Mouse (Mus musculus) neutrophil, adult 5-6 weeks (primary cell): ENCODE results near the gene Tmem229b. TPM values are rescaled to one million over a fixed set of nuclear protein-coding genes. Genes with fewer than 3 reads are reported as not detected.
"Not testable (repeated sequence)": the region's sequence is repeated elsewhere in the genome, so short reads cannot be mapped to it uniquely, and the experiment has no call there.

ENCODE experiments used
- ATAC-seq: fragments of 151-379, 151-347 bp; 2 replicates; pipeline ENCODE4 v1.8.0; 2017; ENCODE audit warnings: mild to moderate bottlenecking, moderate TSS enrichment; ENCODE audit not compliant: insufficient number of reproducible peaks, poor library complexity, low FRiP score, severe bottlenecking; ENCODE audit errors: extremely low read depth
- total RNA-seq: library from RNA; stranded (forward); fragments of 200-1000 nt; gene quantifications from 2 replicates; pipeline ENCODE4 v1.2.3, GENCODE M21; 2017

Gene Tmem229b
- total RNA-seq = 59.5 and 85.9 TPM in 2 replicates

DNA sequence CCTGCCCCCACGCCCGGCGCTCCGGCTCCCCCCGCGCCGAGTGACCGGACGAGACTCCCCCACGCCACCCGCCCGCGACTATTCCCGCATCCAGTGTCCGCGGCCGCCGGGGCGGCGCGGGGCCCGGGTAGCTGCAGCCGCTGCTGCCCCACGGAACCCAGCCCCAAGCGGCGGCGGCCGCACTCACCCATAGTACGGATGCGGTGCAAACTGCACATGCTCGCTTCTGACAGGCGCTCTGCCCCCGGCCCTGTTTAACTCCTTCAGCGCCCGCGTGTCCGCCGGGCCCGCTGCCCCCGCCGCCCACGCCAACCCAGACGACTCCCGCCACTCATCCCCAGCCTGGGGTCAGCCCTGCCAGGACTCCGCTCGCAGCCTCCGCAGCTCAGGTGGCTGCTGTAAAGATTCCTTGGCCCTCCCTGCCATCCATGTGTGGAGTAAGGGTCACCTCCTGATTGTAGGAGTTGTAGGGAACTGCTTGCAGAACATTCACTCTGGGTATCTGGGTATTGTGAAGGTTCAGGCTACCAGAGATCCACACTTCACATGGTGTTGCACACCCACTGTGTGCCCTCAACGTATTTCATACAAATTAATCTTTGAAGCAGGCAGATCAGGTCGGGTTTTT lies at the start of gene Tmem229b:
Gene Tmem229b (minus strand): TSS at position 502 of the 628 bp plus-strand sequence.
- ATAC-seq = peak; percentile 50

DNA sequence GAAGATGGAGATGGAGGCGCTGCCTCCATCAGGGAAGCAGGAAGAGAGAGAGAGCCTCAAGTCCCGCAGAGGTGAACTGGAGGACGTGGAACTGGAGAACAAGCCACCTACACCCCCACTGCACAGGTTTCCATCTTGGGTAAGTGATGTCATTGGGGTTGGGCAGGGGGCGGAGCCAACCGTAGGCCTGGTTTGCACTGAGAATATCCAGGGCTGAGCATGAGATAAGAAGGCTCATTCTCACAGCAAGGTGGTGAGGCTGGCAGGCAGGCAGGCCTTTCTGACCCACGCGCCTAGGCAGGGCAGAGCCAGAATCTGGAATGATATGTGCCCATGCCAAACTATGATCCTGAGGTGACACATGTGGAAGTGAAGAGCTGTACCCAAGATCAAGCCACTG lies 47.8 kb upstream of the Tmem229b start:
- no peak for ATAC-seq

DNA sequence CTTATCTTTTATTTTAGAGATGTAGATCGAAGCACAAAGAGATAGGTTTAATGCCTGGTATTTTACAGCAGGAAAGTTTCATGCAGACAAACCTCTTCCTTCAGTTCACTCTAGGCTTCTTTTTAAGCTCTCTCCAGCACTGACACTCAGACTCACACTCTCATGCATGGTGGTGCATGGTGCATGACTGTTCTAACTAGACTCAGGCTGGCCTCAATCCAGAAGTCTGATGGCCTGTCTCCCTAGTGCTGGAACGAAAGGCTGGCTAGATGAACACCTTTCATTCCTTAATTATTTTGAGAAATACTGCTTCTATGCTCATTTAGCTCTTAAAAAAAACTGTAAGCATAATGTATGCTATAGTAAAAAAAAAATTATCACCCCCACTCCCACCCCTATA lies 44.6 kb upstream of the Tmem229b start:
- no peak for ATAC-seq

DNA sequence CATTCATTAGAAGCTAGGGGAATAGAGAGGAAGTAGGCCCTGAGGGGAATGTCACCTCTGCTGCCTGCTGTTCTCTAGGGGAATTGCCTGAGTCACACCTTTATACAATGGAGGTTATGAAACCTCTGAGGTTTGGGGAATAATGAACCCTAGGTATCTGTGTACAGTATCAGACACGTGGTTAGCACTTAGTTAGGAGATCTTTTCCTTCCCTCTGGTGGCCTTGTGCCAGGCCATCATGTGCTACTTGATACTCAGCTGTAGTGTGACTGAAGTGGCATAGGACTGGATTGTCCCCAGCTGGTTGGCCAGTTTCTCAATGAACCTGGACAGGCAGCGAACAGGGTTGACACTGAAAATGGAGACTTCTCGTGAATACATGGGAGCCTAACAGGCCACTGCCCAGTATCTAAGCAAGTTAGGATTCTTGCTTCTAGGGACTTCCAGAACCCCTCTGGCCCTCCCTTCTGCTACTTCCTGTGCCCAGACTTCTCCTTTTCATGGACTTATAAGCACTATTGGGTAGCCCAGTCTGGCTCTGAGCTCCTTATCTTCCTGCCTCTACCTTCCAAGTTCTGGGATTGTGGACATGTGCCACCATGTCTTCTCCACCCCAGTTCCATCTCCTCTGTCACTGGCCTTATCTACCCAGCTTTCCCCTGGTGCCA lies 43.3 kb upstream of the Tmem229b start:
- ATAC-seq = no peak

DNA sequence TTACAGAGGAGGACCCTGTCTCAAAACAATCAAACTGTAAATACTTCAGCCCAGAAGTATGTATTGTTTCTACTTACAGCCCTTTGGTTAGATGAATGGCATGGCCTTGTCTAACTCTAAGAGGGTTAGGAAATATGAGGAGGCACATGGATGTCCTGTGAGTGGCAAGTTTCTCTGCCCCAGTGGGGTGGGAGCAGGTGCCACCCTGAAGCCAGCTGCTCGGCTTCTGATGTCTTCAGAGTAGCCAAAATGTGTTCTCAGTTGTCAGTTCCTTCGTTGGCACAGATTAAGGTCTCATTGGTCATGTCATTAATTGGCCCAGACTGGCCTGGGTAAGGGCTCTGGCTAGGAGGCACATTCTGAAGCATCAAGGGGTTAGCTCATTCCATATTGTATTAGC lies 42.4 kb upstream of the Tmem229b start:
- ATAC-seq = no peak

DNA sequence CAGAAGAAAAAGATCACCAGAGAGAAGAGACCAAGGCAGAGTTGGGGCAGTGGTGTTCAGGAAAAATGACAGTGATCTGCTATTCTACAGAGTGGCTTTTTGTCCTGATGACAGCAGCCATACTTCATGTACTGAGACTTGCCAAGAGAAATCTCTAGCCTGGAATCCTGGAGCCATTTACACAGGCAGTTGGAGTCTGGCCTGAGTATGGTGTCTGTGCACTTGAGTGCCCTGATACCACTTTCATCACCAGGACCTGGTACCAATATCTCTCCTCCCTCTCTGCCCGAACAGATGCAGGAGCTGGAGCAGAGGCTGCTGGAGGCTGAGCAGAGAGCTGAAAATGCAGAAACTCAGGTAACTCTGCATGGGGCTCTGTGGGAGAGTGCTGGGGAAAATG lies 41.5 kb upstream of the Tmem229b start:
- ATAC-seq = no peak

DNA sequence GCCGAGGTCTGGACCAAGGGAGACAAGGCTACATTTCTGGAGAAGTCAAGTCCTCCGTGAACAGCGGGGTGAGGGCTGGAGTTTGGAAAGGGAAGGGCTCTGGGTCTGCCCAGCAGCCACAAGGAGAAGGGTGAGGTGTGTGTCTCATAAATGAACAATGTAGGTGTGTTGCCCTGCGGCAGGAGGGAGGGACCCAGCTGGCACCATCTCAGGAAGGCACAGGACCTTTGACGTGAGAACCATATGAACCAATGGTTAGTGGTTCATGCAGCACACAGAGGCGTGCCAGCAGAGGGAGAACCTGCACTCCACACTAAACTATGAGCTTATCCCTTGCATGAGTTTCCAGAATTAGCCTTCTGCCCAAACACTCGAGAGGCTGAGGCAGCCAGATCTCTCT lies 39.8 kb upstream of the Tmem229b start:
- ATAC-seq = no peak

DNA sequence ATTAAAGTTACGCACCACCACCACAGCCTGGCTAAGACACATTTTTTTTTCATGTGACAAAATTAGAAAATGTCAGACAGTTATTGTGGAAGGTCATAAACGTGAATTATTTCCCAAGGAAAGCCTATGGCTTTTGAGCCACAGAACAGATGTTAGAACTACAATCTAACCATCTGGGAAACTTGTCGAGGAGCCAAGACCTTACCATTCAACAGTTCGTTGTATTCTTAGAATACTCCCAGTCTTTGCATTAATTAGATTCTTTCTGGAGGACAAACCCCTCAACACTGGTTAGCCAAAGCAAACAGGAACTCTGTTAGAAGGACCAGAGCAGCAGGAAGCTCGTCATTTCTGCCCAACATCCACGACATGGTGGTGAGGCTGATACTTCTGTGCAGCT lies 38.7 kb upstream of the Tmem229b start:
- ATAC-seq = no peak

DNA sequence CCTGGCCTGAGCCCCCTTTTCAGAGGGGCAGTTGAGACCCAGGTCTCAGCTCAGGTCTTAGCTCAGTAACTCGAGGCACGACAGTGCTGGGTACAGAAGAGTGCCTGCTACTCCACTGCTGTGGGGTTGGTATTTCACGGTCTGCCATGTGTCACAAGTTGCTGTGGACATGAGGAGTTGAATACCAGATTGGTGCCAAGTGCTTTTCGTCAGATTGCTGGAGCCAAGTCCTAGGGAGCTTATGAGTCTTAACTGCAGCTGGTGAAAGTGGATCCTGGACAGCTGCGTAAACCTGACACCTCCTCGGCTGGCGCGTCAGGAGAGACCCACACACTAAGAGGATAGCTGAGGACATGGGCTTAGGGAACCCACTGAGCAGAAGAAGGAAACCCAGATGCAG lies 37.2 kb upstream of the Tmem229b start:
- no peak for ATAC-seq

DNA sequence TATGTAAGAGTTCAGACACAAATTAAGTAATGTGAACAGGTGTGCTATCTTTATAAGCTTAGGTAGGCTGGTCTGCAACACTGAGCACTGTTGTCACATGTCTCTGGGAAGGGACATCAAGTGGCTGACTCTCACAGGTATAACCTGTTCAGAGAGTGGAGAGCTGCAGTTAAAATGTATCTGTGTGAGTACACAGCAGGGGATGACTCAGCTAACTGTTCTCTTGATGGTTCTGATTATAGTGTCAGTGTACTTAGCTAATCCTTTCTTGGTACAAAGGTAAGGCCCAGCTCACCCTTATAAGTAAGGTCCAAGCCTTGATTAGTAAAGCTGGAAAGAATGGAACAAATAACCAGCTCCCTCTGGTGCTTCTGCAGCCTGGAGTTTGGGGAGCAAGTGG lies 34.0 kb upstream of the Tmem229b start:
- ATAC-seq = no peak

DNA sequence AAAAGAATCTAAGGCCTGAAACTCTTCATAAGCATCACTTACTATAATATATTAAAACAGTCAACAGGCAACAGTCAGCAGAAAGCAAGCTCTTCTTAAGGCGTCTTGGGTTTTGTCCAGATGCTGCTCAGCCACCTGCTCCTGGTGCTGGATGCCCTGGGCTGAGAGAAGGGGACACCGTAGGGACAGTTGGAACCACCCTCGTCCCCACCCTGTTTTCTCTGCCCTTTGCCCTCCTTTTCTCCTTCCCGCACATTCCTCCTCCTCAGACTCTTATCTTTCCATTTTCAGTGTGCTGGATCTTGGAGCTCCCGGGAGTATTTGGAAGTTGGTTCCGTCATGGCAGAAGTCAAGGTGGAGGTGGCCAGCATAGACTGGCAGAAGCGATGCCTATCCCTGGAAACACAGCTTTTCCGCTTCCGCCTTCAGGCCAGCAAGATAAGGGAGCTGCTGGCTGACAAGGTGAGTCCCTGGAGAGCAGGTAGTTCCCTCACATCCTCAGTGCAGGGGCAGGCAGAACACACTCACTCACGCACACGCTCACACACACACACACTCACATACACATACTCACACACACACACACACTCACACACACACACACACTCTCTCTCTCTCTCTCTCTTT lies 32.9 kb upstream of the Tmem229b start:
- ATAC-seq = no peak

DNA sequence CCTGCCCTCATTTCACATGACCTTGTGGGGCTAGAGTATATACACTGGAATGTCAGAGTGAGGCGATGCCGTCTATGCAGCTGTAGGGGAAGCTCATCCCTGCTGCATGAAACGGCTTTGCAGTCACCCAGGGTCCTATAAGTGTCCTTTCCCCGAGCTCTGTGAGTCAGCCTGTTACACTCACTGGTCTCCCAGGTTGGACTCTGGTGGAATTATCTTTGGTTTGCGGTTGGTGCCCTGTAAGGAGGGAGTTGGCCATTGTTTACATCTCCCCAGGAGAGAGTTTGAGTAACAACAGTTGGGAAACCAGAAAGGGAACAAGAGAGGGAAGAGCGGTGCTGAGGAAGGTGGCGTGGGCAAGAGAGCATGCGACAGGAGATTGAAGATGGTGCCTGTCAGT lies 32.3 kb upstream of the Tmem229b start:
- no peak for ATAC-seq

DNA sequence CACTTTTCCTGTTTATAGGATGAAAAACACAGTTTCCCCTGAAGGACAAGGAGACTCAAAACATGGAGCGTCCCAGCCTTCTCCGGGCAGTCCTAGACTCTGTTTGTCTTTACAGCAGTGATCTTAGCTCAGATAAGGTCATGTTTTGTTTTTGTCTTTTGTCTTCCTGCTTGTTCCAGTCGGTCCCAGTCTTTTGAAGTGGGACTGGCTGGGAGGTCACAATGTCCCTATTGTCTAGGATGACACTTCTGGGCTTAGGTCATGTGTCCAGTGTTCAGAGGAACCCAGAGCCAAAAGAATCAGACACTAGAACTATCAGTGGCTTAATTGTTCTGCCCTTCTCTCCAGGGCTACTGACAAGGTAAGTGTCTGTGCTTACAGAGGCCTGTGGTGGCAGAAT lies 27.9 kb upstream of the Tmem229b start:
- no peak for ATAC-seq

DNA sequence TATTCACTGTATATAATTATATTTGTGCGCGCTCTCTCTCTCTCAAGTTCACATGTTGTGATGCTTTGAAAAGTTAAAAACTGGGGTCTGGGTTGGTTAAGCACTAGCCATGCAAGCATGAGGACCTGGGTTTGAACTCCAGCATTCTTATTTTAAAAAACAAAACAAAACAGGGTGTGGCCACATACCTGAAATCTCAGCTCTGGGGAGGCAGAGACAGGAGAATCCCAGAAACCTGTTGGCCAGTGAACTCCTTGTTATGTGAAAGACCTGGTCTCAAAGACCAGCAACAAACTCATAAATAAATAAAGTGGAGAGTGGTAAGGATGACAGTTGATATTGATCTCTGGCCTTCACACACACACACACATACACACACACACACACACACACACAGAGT lies 26.9 kb upstream of the Tmem229b start:
- no peak for ATAC-seq

DNA sequence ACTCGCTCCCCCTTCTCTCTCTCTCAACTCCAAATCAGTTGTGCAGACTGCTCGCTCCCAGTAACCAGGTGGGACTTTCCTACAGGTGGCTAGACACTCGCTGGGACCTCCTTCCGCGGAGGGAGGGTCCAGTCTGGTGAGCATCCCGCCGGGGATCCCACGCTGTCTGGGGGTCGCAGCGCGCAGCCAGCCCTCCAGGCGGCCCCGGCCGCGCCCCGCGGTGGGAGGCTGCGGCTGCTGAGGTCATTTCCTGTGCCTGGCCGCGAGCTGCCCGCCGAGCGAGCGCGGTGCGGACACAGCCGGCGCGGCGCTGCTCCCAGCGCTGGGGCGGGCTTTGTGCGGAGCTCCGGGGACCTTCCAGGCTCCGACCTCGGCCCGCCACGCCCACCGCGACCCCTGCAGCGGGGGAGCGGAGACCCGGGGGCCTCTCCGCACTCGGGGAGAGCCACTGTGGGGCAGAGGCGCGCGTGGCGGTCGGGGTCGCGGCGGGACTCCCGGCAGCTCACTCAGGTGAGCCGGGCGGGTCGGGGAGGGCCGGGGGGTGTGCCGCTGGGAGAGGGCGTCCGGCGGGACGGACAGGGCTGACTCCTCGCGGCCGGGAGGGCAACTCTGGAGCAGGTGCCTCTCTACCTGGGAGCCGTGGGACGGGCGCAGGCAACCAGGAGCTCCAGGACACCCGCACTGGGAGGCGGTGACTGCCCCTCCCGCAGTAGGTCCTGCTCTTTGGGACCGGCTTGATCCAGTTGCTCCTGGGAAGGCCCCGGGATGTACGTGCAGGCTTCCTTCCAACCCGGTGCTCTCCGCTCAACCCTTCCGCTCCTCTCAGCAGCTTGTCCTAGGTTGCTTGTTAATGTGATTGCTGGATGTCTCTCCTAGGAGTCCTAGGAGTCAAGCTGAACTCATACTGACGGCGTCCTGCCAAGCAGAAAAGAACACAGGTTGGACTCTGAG lies 21.8 kb upstream of the Tmem229b start, which contains the start of gene Plekhh1:
Gene Plekhh1 (plus strand): TSS at position 253 of the 951 bp plus-strand sequence.
- peak; percentile 22; the same call in 1 of the 2 replicates for ATAC-seq

DNA sequence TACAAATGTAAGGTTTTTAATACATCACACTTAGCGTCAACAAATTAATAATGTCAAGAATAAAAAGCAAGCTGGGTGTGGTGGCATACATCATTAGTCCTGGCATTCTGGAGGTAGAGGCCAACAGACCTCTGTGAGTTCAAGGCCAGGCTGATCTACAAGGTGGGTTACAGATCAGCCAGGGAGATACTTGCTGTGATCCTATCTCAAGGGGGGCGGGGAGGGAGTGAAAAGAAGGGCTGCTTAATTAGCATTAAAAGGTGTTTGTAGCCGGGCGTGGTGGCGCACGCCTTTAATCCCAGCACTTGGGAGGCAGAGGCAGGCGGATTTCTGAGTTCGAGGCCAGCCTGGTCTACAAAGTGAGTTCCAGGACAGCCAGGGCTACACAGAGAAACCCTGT lies 20.1 kb upstream of the Tmem229b start:
- not testable (repeated sequence) for ATAC-seq

DNA sequence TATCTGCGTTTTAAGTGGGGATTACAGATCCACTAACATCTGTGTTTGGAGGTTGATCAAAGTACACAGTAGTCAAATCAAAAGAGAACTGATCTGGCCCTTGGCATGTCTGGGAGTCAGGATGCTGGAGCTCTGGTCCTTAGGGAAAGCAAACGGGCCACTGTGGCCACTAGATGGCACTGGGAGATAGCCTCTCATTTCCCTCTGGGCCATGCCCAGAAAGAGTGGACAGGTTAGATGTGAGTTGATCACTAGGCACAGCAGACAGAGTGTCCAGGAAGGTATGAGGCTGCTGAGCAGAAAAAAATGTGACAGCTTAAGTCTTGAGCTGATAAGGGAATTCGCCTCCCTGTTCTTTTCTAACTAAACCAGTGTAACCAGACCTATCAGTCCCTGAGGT lies 15.5 kb upstream of the Tmem229b start:
- no peak for ATAC-seq

DNA sequence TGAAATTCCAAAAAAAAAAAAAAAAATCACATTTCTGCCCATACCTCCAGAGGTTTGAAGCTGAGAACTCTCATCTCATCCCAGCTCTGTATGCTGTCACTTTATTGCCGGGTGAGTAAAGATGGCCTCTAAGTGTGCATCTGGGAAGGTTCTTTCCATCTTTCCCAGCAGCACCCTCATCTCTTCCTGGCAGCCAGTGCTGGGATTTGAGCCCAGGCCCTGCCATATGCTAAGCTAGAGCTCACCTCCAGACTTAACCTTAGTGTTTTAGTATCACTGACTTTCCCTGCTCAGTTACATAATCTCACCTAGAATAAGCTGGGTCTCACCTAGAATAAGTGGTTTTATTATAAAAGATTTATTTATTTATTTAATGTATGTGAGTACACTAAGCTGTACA lies 14.5 kb upstream of the Tmem229b start:
- no peak for ATAC-seq

DNA sequence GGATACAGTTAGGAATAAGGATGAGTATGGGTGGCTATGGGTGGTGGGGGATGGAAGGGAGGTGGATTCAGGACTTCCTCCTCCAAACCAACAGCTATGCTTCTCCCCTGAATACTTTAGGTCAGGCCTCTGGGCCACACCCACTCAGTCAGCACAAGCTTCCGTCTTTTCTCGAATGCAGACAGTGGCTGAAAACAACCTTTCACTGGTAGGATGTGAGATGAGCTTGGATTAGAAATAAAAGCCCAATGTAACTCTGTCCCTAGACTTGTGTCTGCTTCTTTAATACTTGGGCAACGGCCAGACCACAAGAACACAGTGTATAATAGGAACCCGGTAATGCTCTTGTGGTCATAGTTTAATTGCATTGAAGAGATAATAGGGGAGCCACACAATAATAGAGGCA lies 10.6 kb upstream of the Tmem229b start:
- peak; percentile 72 for ATAC-seq
